Mouse (Mus musculus) left cerebral cortex, postnatal 25 days (tissue): ENCODE results near the gene Lipf. TPM values are rescaled to one million over a fixed set of nuclear protein-coding genes. Genes with fewer than 3 reads are reported as not detected.

Experiments
- DNase-seq, 2 experiments: peaks; one replicate each; pipeline ENCODE4 v3.0.0; 2022; ENCODE audit warnings: low spot score in 2 of 2, mixed read lengths in 1 of 2
- intact Hi-C: fragments of 180-260 bp; cut with DNase I; formaldehyde crosslinking; loops from one replicate; pipeline ENCODE4 v1.15.1; 2025
- total RNA-seq, 2 experiments: library from RNA; stranded (reverse); gene quantifications; 2 replicates each; pipeline ENCODE4 v1.2.3; 2021

Lipf gene
- not detected for total RNA-seq

DNA sequence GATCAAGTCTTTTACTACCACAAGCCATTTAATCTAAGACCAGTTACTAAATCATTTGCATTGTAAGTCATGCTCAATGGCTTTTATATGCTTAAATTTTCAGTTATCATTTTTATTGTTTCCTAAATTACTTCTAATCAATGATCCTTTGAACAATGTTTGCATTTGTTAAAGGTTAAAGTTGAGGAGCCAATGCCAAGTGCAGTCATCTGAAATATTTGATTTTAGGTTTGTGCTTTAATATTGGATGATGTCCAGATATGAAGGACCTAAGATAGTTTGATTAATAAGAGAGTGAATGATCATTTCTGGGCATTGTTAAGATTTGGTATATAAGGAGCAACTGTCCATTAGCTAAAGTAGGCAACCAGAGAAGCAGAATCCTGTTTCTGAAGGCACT is at the start of gene Lipf:
Gene Lipf (plus strand): TSS at position 301 of the 400 bp plus-strand sequence.
- intact Hi-C loops = no loop called here
- no peak for DNase-seq

DNA sequence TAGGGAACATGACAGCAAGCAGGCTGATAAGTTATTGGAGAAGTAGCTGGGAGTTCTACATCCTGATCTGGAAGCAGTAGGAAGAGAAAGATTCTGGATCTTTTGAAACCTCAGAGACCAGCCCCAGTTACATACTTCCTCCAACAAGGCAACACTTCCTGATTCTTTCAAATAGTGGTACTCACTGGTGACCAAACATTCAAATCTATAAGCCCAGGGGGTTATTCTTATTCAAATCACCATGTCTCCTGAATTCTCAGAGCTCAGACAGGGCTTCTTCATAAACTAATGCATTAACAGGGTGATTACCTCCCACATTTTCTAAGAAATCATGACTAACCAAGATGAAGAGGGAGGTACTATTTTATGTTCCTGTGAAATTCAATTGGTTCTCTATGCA is 36.9 kb upstream of the Lipf start:
- DNase-seq = no peak
- intact Hi-C loops = no loop called here

DNA sequence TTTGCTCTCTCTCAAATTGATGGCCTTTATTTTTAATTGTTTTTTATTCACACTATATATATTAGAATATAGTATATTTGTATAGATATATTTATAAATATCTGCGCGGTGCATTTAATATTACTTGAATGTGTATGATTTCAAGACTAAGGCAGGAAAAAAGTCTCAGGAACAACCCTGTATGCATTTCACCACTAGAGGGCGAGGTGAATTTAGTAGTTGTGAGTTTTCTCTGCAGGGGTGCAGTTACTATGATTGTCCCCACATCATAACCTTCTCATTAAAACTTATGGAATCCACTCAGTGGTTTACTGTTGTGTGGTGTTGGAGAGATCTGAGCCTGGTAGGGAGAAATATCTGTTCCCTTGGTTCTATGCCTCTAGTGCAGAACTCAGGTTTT is 18.0 kb downstream of the Lipf start:
- intact Hi-C loops = no loop called here
- peak; percentile 10 to 22 for DNase-seq

DNA sequence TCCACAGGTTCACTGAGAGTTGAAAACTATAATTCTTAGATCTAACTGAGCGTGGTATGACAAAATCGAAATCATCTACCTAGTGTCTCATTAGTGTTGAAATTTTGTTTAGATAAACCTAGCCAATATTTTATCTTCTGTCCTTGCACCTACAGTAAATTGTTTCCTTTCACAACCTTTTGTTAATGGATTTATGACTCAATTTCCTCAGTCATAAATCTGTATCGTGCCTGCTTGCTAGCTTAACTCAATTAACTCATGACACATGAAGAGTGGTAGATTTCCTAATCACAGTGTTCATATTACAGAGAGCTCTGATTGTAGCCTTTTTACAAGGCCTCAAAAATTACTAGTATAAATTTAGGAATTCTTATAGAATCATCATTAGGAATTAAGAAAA is 22.1 kb downstream of the Lipf start:
- intact Hi-C loops = no loop called here
- no peak for DNase-seq

DNA sequence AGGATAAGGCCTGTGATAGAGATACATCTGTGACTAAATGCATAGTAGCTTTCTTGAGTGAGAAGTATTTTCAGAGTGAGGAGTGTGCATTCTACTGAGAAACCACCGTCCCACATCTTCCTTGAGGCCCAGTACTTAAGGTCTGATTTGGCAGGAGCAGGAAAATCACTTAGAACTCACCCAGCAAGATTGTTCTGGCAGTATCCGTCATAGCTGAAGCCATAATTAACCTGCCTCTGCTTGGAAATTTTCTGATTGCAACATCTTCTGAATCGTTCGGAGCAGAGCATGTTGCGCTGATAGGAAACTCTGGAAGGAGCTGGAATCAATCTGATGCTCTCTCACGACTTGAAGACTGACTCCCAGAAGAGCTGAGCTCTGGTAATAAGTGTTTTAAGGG is 47.0 kb downstream of the Lipf start, which contains the start of gene Lipk:
Gene Lipk (plus strand): TSS at position 289 of the 400 bp plus-strand sequence.
- intact Hi-C loops = no loop called here

DNA sequence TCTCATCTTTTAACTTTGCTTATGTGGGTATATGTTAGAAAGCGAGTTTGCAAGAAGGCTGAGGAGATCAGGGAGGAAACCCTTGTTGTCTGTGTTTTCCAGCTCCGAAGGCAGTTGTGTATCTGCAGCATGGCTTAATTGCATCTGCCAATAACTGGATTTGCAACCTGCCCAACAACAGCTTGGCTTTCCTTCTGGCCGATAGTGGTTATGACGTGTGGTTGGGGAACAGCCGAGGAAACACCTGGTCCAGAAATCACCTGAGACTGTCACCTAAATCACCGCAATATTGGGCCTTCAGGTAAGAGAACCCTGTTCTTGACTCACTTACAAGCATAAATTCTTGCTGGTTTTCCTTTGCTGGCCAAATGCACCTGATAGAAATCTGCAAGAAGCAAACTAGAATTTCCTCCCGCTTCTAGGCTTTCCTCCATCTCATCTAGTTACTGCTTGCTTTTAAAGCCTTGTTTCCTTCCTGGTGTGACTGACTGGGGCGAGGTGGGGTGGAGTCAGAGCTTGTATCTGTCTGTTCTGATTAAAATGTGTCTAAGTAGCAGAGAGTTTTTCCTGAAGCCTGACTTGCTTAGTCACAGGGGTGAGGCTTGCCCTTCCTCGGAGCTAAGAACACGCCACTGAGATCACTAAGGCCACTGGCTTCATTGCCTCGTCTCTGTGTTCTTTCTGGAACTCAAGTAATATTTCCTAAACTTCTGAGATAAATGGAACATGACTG is 60.6 kb downstream of the Lipf start:
- no peak for DNase-seq
- intact Hi-C loops = loop anchor here (5.0 kb wide), 1 partner anchor 639 kb away; no protein-coding TSS in a partner anchor

More for the DNA sequence above, 47.0 kb downstream of the Lipf start, which contains the start of gene Lipk:
- DNase-seq = no peak

DNA sequence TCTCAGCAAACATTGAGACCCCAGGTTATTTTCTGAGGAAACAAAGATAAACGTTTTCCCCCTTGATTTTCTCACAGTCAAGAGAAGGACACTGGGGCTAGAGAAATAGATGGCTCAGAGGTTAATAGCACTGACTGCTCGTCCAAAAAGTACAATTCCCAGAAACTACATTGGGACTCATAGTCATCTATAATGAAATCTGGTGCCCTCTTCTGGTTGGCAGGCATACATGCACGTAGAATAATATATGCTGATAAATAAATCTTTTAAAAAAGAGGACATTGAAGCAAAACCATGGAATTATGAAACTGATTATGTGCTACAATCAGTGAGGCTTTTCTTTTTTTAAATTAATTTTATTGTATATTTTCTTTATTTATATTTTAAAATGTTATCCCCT is 61.8 kb downstream of the Lipf start:
- intact Hi-C loops = loop anchor here (5.0 kb wide), 1 partner anchor 640 kb away; no protein-coding TSS in a partner anchor
- no peak for DNase-seq

Other genes with a start within 250 kb of the Lipf start
- under 1 TPM; 0.23 to 0.25 TPM for gene Lipo2, start 209.8 kb upstream of the Lipf start, total RNA-seq
- 1 to 10 TPM; 5.4 to 5.5 TPM for gene Lipo3, start 199.2 kb upstream of the Lipf start, total RNA-seq
- gene Lipo1, start 173.7 kb upstream of the Lipf start, total RNA-seq = not detected
- not detected for gene Lipk, start 47.1 kb downstream of the Lipf start, total RNA-seq
- not detected for gene Lipn, start 106.2 kb downstream of the Lipf start, total RNA-seq
- not detected for gene Lipm, start 139.7 kb downstream of the Lipf start, total RNA-seq
- gene Ankrd22, start 204.9 kb downstream of the Lipf start, total RNA-seq = under 1 TPM in 1 of 2 experiments, not detected in 1; 0.21 TPM
- 10 to 100 TPM; 15.2 to 19.7 TPM for gene Stambpl1, start 231.0 kb downstream of the Lipf start, total RNA-seq